Mouse (Mus musculus) macrophage (primary cell): ENCODE data around the gene Rtel1. TPM values are rescaled to one million over a fixed set of nuclear protein-coding genes. Genes with fewer than 3 reads are reported as not detected.
"Not testable (repeated sequence)": the region's sequence is repeated elsewhere in the genome, so short reads cannot be mapped to it uniquely, and the experiment has no call there.

ENCODE experiments used
- H3K27ac ChIP-seq: fragments of 350-480 bp; formaldehyde crosslinking; 2 replicates; pipeline ENCODE4 v1.9.0; 2021
- H3K36me3 ChIP-seq: fragments of 350-480 bp; formaldehyde crosslinking; 2 replicates; pipeline ENCODE4 v1.9.0; 2021; ENCODE audit errors: inconsistent target
- H3K4me3 ChIP-seq: fragments of 350-480 bp; formaldehyde crosslinking; 2 replicates; pipeline ENCODE4 v1.9.0; 2021; ENCODE audit errors: inconsistent target
- H3K79me2 ChIP-seq: fragments of 350-480 bp; formaldehyde crosslinking; 2 replicates; pipeline ENCODE4 v1.9.0; 2021; ENCODE audit errors: inconsistent target
- WGBS: methylation state at CpG from one replicate; pipeline ENCODE4 v1.1.7; 2026; ENCODE audit warnings: inconsistent platforms; ENCODE audit not compliant: missing documents; 5-methylcytosine and 5-hydroxymethylcytosine counted together
- polyA plus RNA-seq: library from polyadenylated mRNA; stranded (reverse); fragments of 250-400 nt; gene quantifications from 3 replicates; pipeline ENCODE4 v1.2.4, GENCODE M21; 2018; ENCODE audit warnings: inconsistent platforms
- total RNA-seq, 78 experiments: library from RNA; depleted of rRNA; stranded (reverse); fragments of 250-400 nt; gene quantifications; 1 replicate in 9 of 78; 2 replicates in 24 of 78; 3 replicates in 43 of 78; 4 replicates in 2 of 78; pipeline ENCODE4 v1.2.4; 2018; ENCODE audit warnings: inconsistent platforms in 56 of 78

Rtel1 gene
- 10 to 100 TPM; 26.1 to 96.4 (median 60.6) TPM for total RNA-seq (2018; cell fraction: chromatin; rRNA removed)
- total RNA-seq (2018; cell fraction: cytosol; rRNA removed) = 1 to 10 TPM; 2.9 to 8.1 (median 4.3) TPM
- total RNA-seq (2018; cell fraction: nucleus; rRNA removed) = 10 to 100 TPM in 25 of 26 experiments, 1 to 10 TPM in 1; 9.9 to 80.6 (median 30.5) TPM
- polyA plus RNA-seq = 4.9 to 9.2 TPM (median 5.3 TPM) in 3 replicates

DNA sequence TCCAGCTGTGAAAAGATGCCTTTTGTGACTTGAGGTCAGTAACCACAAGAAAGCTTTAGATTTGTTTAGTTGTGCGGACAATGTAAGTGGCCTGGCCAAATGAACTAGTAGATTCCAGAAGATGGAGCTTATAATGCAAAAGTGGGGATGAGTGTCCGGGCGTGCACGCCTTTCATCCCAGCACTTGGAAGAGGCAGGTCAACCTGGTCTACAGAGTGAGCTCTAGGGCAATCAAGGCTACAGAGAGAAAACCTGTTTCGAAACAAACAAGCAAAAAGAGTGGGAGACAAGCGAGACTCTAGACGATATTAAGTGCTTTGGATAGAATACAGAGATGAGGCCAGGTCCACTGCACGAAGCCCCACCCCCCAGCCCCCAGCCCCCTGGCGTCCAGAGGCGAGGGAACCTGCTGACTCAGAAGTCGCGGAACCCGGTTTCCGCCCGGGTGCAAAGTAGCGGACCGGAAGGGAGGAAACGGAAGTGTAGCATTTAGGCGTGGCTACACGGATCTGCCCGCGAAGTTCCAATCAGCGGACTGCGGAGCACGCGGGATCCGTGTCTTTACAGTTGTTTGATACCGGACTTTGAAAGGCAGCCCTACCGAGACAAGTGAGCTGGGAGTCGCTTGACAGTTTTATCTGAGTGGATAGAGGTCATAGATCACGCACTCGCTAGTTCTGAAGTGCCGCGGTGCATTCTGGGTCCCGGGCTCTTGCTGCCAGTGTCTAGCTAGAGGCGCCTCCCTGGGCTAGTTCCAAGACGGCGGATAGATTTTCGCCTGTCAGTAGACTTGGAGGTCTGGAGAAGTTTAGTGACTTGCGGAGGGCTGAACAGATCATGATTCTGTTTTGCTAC, at the start of gene Rtel1:
Rtel1 (plus strand) TSS at position 492 of the 855 bp plus-strand sequence.
- peak within 1 kb of the TSS; percentile 61 for H3K27ac ChIP-seq
- H3K36me3 ChIP-seq = peaks cover 10% of the 10 kb centered on the region; the same call in 1 of the 2 replicates
- H3K4me3 ChIP-seq = peak within 1 kb of the TSS; percentile 67
- H3K79me2 ChIP-seq = no peaks in the 10 kb centered on the region
- 4% methylated on average over 40 of the region's 40 CpGs for WGBS

- H3K36me3 ChIP-seq = peaks cover 12% of the 10 kb centered on the region; the same call in 1 of the 2 replicates
- WGBS = 94% methylated on average over 2 of the region's 2 CpGs
- H3K27ac ChIP-seq = no peak overlapping the region
- H3K79me2 ChIP-seq = peaks cover 12% of the 10 kb centered on the region; the same call in 1 of the 2 replicates
- no peak overlapping the region for H3K4me3 ChIP-seq
Measured at GRCm38 (mm10) chr2:181272092-181272491, 47.4 kb upstream of the Rtel1 start.

- H3K36me3 ChIP-seq = peaks cover 10% of the 10 kb centered on the region; the same call in 1 of the 2 replicates
- WGBS = 6% methylated on average over 1 of the region's 2 CpGs
- peaks cover 20% of the 10 kb centered on the region; the same call in 1 of the 2 replicates for H3K79me2 ChIP-seq
- H3K27ac ChIP-seq = peak overlapping the region; percentile 91
- no peak overlapping the region for H3K4me3 ChIP-seq
Measured at GRCm38 (mm10) chr2:181273829-181274228, 45.7 kb upstream of the Rtel1 start.

- H3K79me2 ChIP-seq = peaks cover 28% of the 10 kb centered on the region
- no peak overlapping the region for H3K4me3 ChIP-seq
- H3K27ac ChIP-seq = peak overlapping the region; percentile 91
- WGBS = 12% methylated on average over 4 of the region's 4 CpGs
- peaks cover 10% of the 10 kb centered on the region; the same call in 1 of the 2 replicates for H3K36me3 ChIP-seq
Measured at GRCm38 (mm10) chr2:181274639-181275038, 44.9 kb upstream of the Rtel1 start.

- H3K36me3 ChIP-seq = 0 out of 2 replicates have a peak, but pooled peaks cover 7% of the 10 kb centered on the region
- H3K79me2 ChIP-seq = peaks cover 42% of the 10 kb centered on the region
- no peak overlapping the region for H3K27ac ChIP-seq
- H3K4me3 ChIP-seq = no peak overlapping the region
- WGBS = 75% methylated on average over 1 of the region's 1 CpGs
Measured at GRCm38 (mm10) chr2:181276766-181277165, 42.8 kb upstream of the Rtel1 start.

GRCm38 (mm10) chr2:181277866-181278265, 41.7 kb upstream of the Rtel1 start:
- no peak overlapping the region for H3K4me3 ChIP-seq
- peaks cover 49% of the 10 kb centered on the region for H3K79me2 ChIP-seq
- WGBS = 48% methylated on average over 3 of the region's 3 CpGs
- H3K27ac ChIP-seq = no peak overlapping the region
- H3K36me3 ChIP-seq = 0 out of 2 replicates have a peak, but pooled peaks cover 7% of the 10 kb centered on the region

GRCm38 (mm10) chr2:181279968-181280367, 39.6 kb upstream of the Rtel1 start:
- H3K27ac ChIP-seq = no peak overlapping the region
- no peak overlapping the region for H3K4me3 ChIP-seq
- H3K79me2 ChIP-seq = peaks cover 64% of the 10 kb centered on the region
- 0 out of 2 replicates have a peak, but pooled peaks cover 11% of the 10 kb centered on the region for H3K36me3 ChIP-seq
- 91% methylated on average over 1 of the region's 1 CpGs for WGBS

- 43% methylated on average over 6 of the region's 6 CpGs for WGBS
- Histone ChIP-seq H3K4me3 (peak overlapping the region; percentile 69), H3K27ac (peak overlapping the region; percentile 89)
Measured at GRCm38 (mm10) chr2:181286629-181287337, 32.8 kb upstream of the Rtel1 start.

DNA sequence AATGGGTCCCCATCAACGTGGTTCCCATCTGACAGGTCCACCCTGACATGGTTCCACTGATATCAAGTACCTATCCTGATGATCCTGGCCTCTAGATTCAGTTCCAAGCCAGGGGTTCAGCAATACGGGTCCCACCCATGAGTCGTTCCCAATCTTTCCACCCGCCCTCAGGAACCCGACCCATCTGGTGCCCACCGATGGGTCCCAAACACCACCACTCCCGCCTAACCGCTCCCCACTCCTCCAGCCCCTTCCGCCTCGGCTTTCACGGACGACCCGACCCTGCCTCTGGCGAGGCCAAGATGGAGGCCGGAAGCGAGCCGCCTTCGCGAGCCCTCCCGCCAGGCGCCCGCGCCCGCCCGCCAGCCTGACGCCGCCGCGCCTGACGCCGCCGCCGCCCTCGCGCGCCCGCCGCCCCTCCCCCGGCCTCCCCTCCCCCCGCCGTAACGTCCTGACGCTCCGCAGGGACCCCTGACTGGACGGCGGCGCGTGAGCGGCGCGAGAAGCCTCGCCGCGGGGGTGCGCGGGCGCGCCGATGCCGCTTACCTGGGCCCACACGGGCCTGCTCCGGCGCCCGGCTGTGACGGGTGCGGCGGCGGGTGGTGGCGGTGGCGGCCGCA, 32.1 kb upstream of the Rtel1 start:
- H3K36me3 ChIP-seq = 0 out of 2 replicates have a peak, but pooled peaks cover 4% of the 10 kb centered on the region
- peak overlapping the region; percentile 69 for H3K4me3 ChIP-seq
- peaks cover 72% of the 10 kb centered on the region for H3K79me2 ChIP-seq
- 0% methylated on average over 19 of the region's 71 CpGs for WGBS
- H3K27ac ChIP-seq = peak overlapping the region; percentile 89

More at GRCm38 (mm10) chr2:181286629-181287337, 32.8 kb upstream of the Rtel1 start:
- H3K36me3 ChIP-seq = 0 out of 2 replicates have a peak, but pooled peaks cover 4% of the 10 kb centered on the region
- peaks cover 77% of the 10 kb centered on the region for H3K79me2 ChIP-seq

DNA sequence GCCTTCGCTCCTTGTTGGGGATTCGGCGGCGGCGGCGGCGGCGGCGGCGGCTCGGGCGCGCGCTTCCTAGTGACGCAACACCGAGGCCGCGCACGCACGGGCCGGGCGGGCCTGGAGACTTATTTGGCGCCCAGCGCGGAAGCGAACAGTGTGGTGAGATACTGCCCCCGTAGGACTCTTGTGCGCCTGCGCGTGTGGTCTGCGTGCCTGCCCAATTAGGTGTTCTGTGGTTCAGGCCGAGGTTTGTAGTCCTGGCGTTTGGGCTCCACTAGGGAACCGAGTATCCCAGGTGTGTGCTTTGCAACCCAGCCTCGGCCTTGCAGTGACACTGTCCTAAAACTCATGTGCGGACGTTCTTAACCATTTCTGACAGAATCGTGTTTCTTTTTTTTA, 31.6 kb upstream of the Rtel1 start, which contains the start of gene Gmeb2:
Gmeb2 (minus strand) TSS at position 78 of the 393 bp plus-strand sequence.
- peaks cover 67% of the 10 kb centered on the region for H3K79me2 ChIP-seq
- peak within 1 kb of the TSS; percentile 69 for H3K4me3 ChIP-seq
- H3K27ac ChIP-seq = peak within 1 kb of the TSS; percentile 89
- not testable (repeated sequence) for H3K36me3 ChIP-seq
- WGBS = 0% methylated on average over 22 of the region's 38 CpGs

DNA sequence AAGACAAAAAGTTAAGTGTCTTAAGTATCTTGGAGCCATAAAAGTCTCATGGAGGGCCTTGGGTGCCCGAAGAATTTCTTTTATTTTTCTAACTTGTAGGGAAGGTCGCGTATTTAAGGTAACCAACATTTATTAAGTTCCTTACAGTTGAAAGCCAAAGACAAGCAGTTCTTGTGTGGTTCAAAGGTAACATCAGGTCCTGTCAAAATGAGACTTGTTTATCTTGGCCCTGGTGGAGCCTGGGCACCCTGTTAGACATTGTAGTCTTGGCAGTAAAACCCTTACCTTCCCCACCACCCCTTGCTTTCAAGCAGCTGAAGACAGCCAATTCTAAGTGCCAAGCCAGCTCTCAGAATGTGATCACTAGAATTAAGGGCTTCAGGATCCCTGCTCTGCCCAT, 30.8 kb upstream of the Rtel1 start:
- peak overlapping the region; percentile 49 for H3K4me3 ChIP-seq
- peak overlapping the region; percentile 67 for H3K27ac ChIP-seq
- H3K36me3 ChIP-seq = no peaks in the 10 kb centered on the region
- H3K79me2 ChIP-seq = peaks cover 62% of the 10 kb centered on the region
- WGBS = 66% methylated on average over 3 of the region's 3 CpGs

- Histone ChIP-seq H3K79me2 (peaks cover 55% of the 10 kb centered on the region), H3K27ac (peak overlapping the region; percentile 28; the same call in 1 of the 2 replicates), H3K36me3 (no peaks in the 10 kb centered on the region), H3K4me3 (no peak overlapping the region)
- 0% methylated on average over 1 of the region's 1 CpGs for WGBS
Measured at GRCm38 (mm10) chr2:181290937-181291336, 28.6 kb upstream of the Rtel1 start.

DNA sequence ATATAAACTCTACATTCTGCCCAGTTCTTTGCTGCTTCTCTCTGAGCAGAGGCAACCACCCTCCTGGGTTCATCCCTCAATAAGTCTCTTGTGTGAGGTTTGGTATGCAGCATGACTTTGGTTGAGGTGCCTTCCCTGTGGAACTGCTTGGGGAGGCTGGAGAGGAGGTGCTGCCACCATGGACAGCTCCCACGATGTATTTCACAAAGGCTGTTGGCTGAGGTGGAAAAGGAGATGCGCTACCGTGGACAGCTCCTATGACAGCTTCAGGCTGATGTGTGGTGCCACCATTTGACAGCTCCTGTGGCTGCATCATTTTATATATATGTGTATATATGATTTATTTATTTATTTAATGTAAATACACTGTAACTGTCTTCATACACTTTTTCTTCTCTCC, 17.5 kb upstream of the Rtel1 start:
- Histone ChIP-seq H3K79me2 (no peaks in the 10 kb centered on the region; the same call in 1 of the 2 replicates), H3K36me3 (peaks cover 17% of the 10 kb centered on the region; the same call in 1 of the 2 replicates), H3K27ac (no peak overlapping the region), H3K4me3 (no peak overlapping the region)
- WGBS = 90% methylated on average over 3 of the region's 3 CpGs

GRCm38 (mm10) chr2:181304944-181305343, 14.6 kb upstream of the Rtel1 start:
- Histone ChIP-seq H3K4me3 (no peak overlapping the region), H3K79me2 (no peaks in the 10 kb centered on the region), H3K36me3 (peaks cover 15% of the 10 kb centered on the region; the same call in 1 of the 2 replicates), H3K27ac (no peak overlapping the region)
- WGBS = 0% methylated on average over 1 of the region's 1 CpGs
